Mouse (Mus musculus) testis, adult 2 months (tissue): ENCODE measurements around the gene Leo1. TPM values are rescaled to one million over a fixed set of nuclear protein-coding genes. Genes with fewer than 3 reads are reported as not detected.

ENCODE experiments used
- H3K27ac ChIP-seq: fragments of 200-500 bp; 2 replicates; pipeline ENCODE4 v1.5.1; 2012; ENCODE audit warnings: low read depth, low read length; ENCODE audit not compliant: control insufficient read depth, insufficient read depth
- H3K27me3 ChIP-seq: fragments of 200-500 bp; 2 replicates; pipeline ENCODE4 v1.6.1; 2012; ENCODE audit warnings: mild to moderate bottlenecking, low read length, moderate library complexity; ENCODE audit not compliant: control insufficient read depth, insufficient read depth
- H3K36me3 ChIP-seq: fragments of 200-500 bp; 2 replicates; pipeline ENCODE4 v1.6.1; 2012; ENCODE audit warnings: mild to moderate bottlenecking, low read length; ENCODE audit not compliant: control insufficient read depth, insufficient read depth
- H3K4me1 ChIP-seq: fragments of 200-500 bp; 2 replicates; pipeline ENCODE4 v1.6.1; 2012; ENCODE audit warnings: low read length; ENCODE audit not compliant: control insufficient read depth, insufficient read depth
- H3K4me3 ChIP-seq: fragments of 200-500 bp; 2 replicates; pipeline ENCODE4 v1.5.1; 2012; ENCODE audit warnings: low read depth, mild to moderate bottlenecking, low read length, moderate library complexity, mixed read lengths; ENCODE audit not compliant: control insufficient read depth
- CTCF ChIP-seq: fragments of 200-500 bp; IDR thresholded peaks from 2 replicates; pipeline ENCODE4 v1.5.1; 2012; ENCODE audit warnings: low read depth, mild to moderate bottlenecking, inconsistent platforms, low read length, moderate library complexity; ENCODE audit not compliant: control insufficient read depth, insufficient read depth, insufficient replicate concordance
- POLR2A ChIP-seq: fragments of 200-500 bp; IDR thresholded peaks from 2 replicates; pipeline ENCODE4 v1.6.1; 2012; ENCODE audit warnings: low read depth, mild to moderate bottlenecking, inconsistent platforms, low read length, moderate library complexity; ENCODE audit not compliant: control insufficient read depth
- polyA plus RNA-seq: library from polyadenylated mRNA; depleted of rRNA; stranded (reverse); fragments of >200 nt; gene quantifications from 2 replicates; pipeline ENCODE4 v1.2.3, GENCODE M21; 2012

The Leo1 gene
- polyA plus RNA-seq, 1 experiment, result 13.6 TPM

GRCm38 (mm10) chr9:75413206-75413605 lies 28.1 kb upstream of the Leo1 start:
- TF ChIP-seq POLR2A (no peak), CTCF (no peak)
- Histone ChIP-seq H3K4me3 (no peak overlapping the region), H3K36me3 (peaks cover 10% of the 10 kb centered on the region), H3K27me3 (no peaks in the 10 kb centered on the region), H3K27ac (no peak overlapping the region), H3K4me1 (peaks cover 2% of the 10 kb centered on the region)

GRCm38 (mm10) chr9:75414204-75414603 lies 27.1 kb upstream of the Leo1 start:
- Histone ChIP-seq H3K27me3 (no peaks in the 10 kb centered on the region), H3K4me1 (no peaks in the 10 kb centered on the region), H3K36me3 (peaks cover 10% of the 10 kb centered on the region), H3K4me3 (no peak overlapping the region), H3K27ac (no peak overlapping the region)
- no peak for TF ChIP-seq POLR2A
- TF ChIP-seq CTCF, result no peak

GRCm38 (mm10) chr9:75422251-75422691 lies 19.1 kb upstream of the Leo1 start:
- Histone ChIP-seq H3K4me1 (no peaks in the 10 kb centered on the region), H3K27me3 (no peaks in the 10 kb centered on the region), H3K4me3 (no peak overlapping the region), H3K27ac (no peak overlapping the region), H3K36me3 (no peaks in the 10 kb centered on the region; the same call in 1 of the 2 replicates)
- TF ChIP-seq POLR2A (no peak), CTCF (no peak)

- TF ChIP-seq POLR2A (no peak), CTCF (no peak)
- H3K27me3 ChIP-seq, result no peaks in the 10 kb centered on the region
- no peak overlapping the region for H3K4me3 ChIP-seq
- H3K27ac ChIP-seq, result no peak overlapping the region
- no peaks in the 10 kb centered on the region for H3K4me1 ChIP-seq
- no peaks in the 10 kb centered on the region; the same call in 1 of the 2 replicates for H3K36me3 ChIP-seq
Measured at GRCm38 (mm10) chr9:75423683-75424082, 17.6 kb upstream of the Leo1 start.

GRCm38 (mm10) chr9:75424358-75425150 lies 16.8 kb upstream of the Leo1 start:
- no peak overlapping the region for H3K4me3 ChIP-seq
- no peaks in the 10 kb centered on the region; the same call in 1 of the 2 replicates for H3K36me3 ChIP-seq
- no peaks in the 10 kb centered on the region for H3K4me1 ChIP-seq

GRCm38 (mm10) chr9:75425796-75426391 lies 15.4 kb upstream of the Leo1 start:
- Histone ChIP-seq H3K4me3 (no peak overlapping the region), H3K36me3 (no peaks in the 10 kb centered on the region; the same call in 1 of the 2 replicates), H3K4me1 (no peaks in the 10 kb centered on the region), H3K27ac (no peak overlapping the region), H3K27me3 (no peaks in the 10 kb centered on the region)
- TF ChIP-seq POLR2A (no peak), CTCF (no peak)

More at GRCm38 (mm10) chr9:75424358-75425150, 16.8 kb upstream of the Leo1 start:
- H3K27me3 ChIP-seq, result no peaks in the 10 kb centered on the region
- no peak overlapping the region for H3K27ac ChIP-seq
- TF ChIP-seq POLR2A, result no peak
- TF ChIP-seq CTCF, result no peak

GRCm38 (mm10) chr9:75427366-75428273 lies 13.7 kb upstream of the Leo1 start:
- Histone ChIP-seq H3K4me3 (no peak overlapping the region), H3K27me3 (no peaks in the 10 kb centered on the region), H3K36me3 (no peaks in the 10 kb centered on the region), H3K4me1 (no peaks in the 10 kb centered on the region), H3K27ac (no peak overlapping the region)
- no peak for TF ChIP-seq POLR2A

- H3K27ac ChIP-seq, result no peak overlapping the region
- no peak for TF ChIP-seq POLR2A
- TF ChIP-seq CTCF, result no peak
- no peaks in the 10 kb centered on the region for H3K36me3 ChIP-seq
- H3K4me3 ChIP-seq, result no peak overlapping the region
- no peaks in the 10 kb centered on the region for H3K27me3 ChIP-seq
- no peaks in the 10 kb centered on the region for H3K4me1 ChIP-seq
Measured at GRCm38 (mm10) chr9:75428274-75428600, 13.1 kb upstream of the Leo1 start.
